Mouse (Mus musculus): ENCODE measurements around the gene Mbnl2. TPM values are rescaled to one million over a fixed set of nuclear protein-coding genes. Genes with fewer than 3 reads are reported as not detected.

Mbnl2 gene
- polyA plus RNA-seq, 1 experiment from 2014 or later, result 25.4 TPM

DNA sequence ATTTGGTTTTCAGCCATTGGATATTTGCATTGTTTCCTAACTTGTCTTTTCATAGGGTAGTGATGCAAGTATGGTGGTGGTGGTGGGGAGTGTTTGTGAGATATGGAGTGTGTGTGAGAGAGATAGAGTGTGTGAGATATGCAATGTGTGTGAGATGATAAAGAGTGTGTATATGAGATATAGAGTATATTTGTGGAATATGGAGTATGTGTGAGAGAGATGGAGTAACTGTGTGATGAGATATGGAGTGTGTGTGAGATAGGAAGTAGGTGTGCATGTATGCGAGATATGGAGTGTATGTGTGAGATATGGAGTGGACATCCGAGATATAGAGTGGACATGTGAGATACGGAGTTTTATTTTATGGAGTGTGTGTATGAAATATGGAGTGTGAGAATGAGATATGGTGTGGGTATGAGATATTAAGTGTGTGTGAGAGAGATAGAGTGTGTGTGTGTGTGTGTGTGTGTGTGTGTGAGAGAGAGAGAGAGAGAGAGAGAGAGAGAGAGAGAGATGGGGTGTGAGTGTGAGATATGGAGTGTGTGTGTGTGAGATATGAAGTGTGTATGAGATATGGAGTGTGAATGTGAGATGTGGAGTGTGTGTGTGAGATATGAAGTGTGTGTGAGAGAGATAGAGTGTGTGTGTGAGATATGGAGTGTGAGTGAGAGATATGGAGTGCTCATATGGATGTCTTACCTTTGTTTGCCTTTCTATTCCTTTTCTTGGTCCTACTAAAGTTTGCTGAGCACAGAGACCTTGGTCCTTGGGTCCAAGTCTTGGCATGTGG, 188.7 kb downstream of the Mbnl2 start:
- H3K36me3 ChIP-seq (ENCODE audit: control insufficient read depth, insufficient read depth, low read length), result no peaks in the 10 kb centered on the region
- H3K4me2 ChIP-seq (ENCODE audit: low read length), result no peak overlapping the region
- H3K27me3 ChIP-seq (replicated peaks; ENCODE audit: control insufficient read depth, insufficient read depth, low read length), result no peaks in the 10 kb centered on the region
- 90% methylated on average over 3 of the region's 3 CpGs for WGBS
- no peak overlapping the region for H3K27ac ChIP-seq (ENCODE audit: low read depth, low read length)
- no peak overlapping the region for H3K9ac ChIP-seq (ENCODE audit: low read depth, low read length)
- ATAC-seq, result no peak
- H3K4me1 ChIP-seq (ENCODE audit: control insufficient read depth, insufficient read depth, low read depth, low read length), result no peaks in the 10 kb centered on the region
- no peaks in the 10 kb centered on the region for H3K9me3 ChIP-seq (ENCODE audit: control insufficient read depth, low read length)
- no peak overlapping the region for H3K4me3 ChIP-seq (ENCODE audit: low read length)

DNA sequence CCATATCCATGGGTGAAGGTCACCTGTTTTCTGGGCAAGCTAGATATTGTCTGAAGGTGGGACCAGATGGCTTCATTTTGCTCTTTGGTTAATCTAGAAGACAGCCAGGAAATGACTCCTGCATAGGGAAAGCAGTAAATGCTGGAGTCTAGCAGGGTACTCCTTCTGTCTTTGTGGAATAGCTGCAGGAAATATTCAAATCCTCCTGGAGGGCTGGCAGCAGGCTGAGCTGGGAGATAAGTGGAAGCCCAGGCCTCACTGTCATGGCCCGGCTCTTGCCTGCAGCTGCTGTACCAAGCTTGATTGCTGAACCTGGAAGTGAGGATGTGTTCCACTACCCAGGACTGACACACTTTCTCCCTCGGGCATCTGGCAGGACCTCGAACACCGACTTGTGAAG, 191.3 kb downstream of the Mbnl2 start:
- H3K27me3 ChIP-seq (replicated peaks; ENCODE audit: control insufficient read depth, insufficient read depth, low read length), result no peaks in the 10 kb centered on the region
- no peaks in the 10 kb centered on the region for H3K9me3 ChIP-seq (ENCODE audit: control insufficient read depth, low read length)
- H3K27ac ChIP-seq (ENCODE audit: low read depth, low read length), result no peak overlapping the region
- WGBS, result 90% methylated on average over 4 of the region's 4 CpGs
- H3K9ac ChIP-seq (ENCODE audit: low read depth, low read length), result no peak overlapping the region
- H3K4me3 ChIP-seq (ENCODE audit: low read length), result no peak overlapping the region
- no peaks in the 10 kb centered on the region for H3K36me3 ChIP-seq (ENCODE audit: control insufficient read depth, insufficient read depth, low read length)
- no peaks in the 10 kb centered on the region for H3K4me1 ChIP-seq (ENCODE audit: control insufficient read depth, insufficient read depth, low read depth, low read length)
- no peak overlapping the region for H3K4me2 ChIP-seq (ENCODE audit: low read length)
- ATAC-seq, result no peak

GRCm38 (mm10) chr14:120469126-120469790, 193.8 kb downstream of the Mbnl2 start:
- WGBS, result 88% methylated on average over 14 of the region's 14 CpGs
- no peak for ATAC-seq
- Histone ChIP-seq H3K4me2 (ENCODE audit: low read length) (no peak overlapping the region), H3K9me3 (ENCODE audit: control insufficient read depth, low read length) (no peaks in the 10 kb centered on the region), H3K27ac (ENCODE audit: low read depth, low read length) (no peak overlapping the region), H3K27me3 (replicated peaks; ENCODE audit: control insufficient read depth, insufficient read depth, low read length) (no peaks in the 10 kb centered on the region), H3K4me1 (ENCODE audit: control insufficient read depth, insufficient read depth, low read depth, low read length) (no peaks in the 10 kb centered on the region), H3K9ac (ENCODE audit: low read depth, low read length) (no peak overlapping the region), H3K4me3 (ENCODE audit: low read length) (no peak overlapping the region), H3K36me3 (ENCODE audit: control insufficient read depth, insufficient read depth, low read length) (no peaks in the 10 kb centered on the region)

GRCm38 (mm10) chr14:120476186-120476697, 200.8 kb downstream of the Mbnl2 start:
- no peak for ATAC-seq
- Histone ChIP-seq H3K9me3 (ENCODE audit: control insufficient read depth, low read length) (no peaks in the 10 kb centered on the region), H3K27ac (ENCODE audit: low read depth, low read length) (no peak overlapping the region), H3K4me2 (ENCODE audit: low read length) (peak overlapping the region; percentile 62), H3K9ac (ENCODE audit: low read depth, low read length) (no peak overlapping the region), H3K4me3 (ENCODE audit: low read length) (peak overlapping the region; percentile 86), H3K27me3 (replicated peaks; ENCODE audit: control insufficient read depth, insufficient read depth, low read length) (no peaks in the 10 kb centered on the region), H3K4me1 (ENCODE audit: control insufficient read depth, insufficient read depth, low read depth, low read length) (peaks cover 17% of the 10 kb centered on the region), H3K36me3 (ENCODE audit: control insufficient read depth, insufficient read depth, low read length) (no peaks in the 10 kb centered on the region)
- WGBS, result 67% methylated on average over 7 of the region's 7 CpGs

- Histone ChIP-seq H3K4me2 (ENCODE audit: low read length) (peak overlapping the region; percentile 62), H3K9ac (ENCODE audit: low read depth, low read length) (peak overlapping the region; percentile 80), H3K27me3 (replicated peaks; ENCODE audit: control insufficient read depth, insufficient read depth, low read length) (no peaks in the 10 kb centered on the region), H3K4me1 (ENCODE audit: control insufficient read depth, insufficient read depth, low read depth, low read length) (peaks cover 22% of the 10 kb centered on the region), H3K36me3 (ENCODE audit: control insufficient read depth, insufficient read depth, low read length) (no peaks in the 10 kb centered on the region), H3K27ac (ENCODE audit: low read depth, low read length) (peak overlapping the region; percentile 99), H3K9me3 (ENCODE audit: control insufficient read depth, low read length) (0 out of 2 replicates have a peak, but pooled peaks cover under 1% of the 10 kb centered on the region), H3K4me3 (ENCODE audit: low read length) (peak overlapping the region; percentile 86)
- under 1% methylated on average over 46 of the region's 46 CpGs for WGBS
- peak; percentile 97 for ATAC-seq
Observed at GRCm38 (mm10) chr14:120477288-120477981, 202.0 kb downstream of the Mbnl2 start.

DNA sequence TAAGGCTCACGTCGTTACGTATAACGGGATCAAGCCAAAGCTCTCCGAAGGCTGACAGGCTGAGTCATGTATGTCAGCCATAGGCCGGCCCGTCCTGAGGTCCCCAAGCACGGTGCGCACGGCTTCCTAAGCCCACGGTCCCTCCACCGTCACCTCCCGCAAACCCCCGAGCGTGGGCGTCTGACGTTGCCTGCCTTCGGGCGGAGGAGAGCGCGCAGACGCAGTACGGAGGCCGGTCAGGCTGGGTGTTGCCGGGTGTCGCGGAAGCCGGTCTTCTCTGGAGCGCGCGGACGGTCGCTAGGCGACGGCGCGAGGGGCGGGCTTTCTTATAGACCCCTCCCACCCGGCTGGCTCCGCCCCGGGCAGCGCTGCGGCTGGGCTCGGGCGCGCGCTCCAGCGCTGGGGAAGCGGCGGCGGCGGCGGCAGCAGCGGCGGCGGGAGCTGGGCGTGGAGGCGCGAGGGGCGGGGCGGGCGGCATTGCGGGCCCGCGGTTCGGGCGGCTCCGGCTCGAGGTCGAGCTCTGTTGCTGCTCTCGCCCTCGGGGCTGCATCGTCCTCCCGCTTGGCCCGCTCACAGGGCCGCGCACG, 202.6 kb downstream of the Mbnl2 start, which contains the start of gene Rap2a:
TSS of gene Rap2a (plus strand) at position 463 of the 587 bp plus-strand sequence.
- H3K27me3 ChIP-seq (replicated peaks; ENCODE audit: control insufficient read depth, insufficient read depth, low read length), result no peaks in the 10 kb centered on the region
- ATAC-seq, result peak; percentile 89
- H3K4me1 ChIP-seq (ENCODE audit: control insufficient read depth, insufficient read depth, low read depth, low read length), result peaks cover 22% of the 10 kb centered on the region
- 0 out of 2 replicates have a peak, but pooled peaks cover 2% of the 10 kb centered on the region for H3K9me3 ChIP-seq (ENCODE audit: control insufficient read depth, low read length)
- under 1% methylated on average over 55 of the region's 78 CpGs for WGBS
- no peaks in the 10 kb centered on the region for H3K36me3 ChIP-seq (ENCODE audit: control insufficient read depth, insufficient read depth, low read length)
- H3K9ac ChIP-seq (ENCODE audit: low read depth, low read length), result peak within 1 kb of the TSS; percentile 93
- H3K4me2 ChIP-seq (ENCODE audit: low read length), result peak within 1 kb of the TSS; percentile 73
- H3K4me3 ChIP-seq (ENCODE audit: low read length), result peak within 1 kb of the TSS; percentile 86
- H3K27ac ChIP-seq (ENCODE audit: low read depth, low read length), result peak within 1 kb of the TSS; percentile 99

DNA sequence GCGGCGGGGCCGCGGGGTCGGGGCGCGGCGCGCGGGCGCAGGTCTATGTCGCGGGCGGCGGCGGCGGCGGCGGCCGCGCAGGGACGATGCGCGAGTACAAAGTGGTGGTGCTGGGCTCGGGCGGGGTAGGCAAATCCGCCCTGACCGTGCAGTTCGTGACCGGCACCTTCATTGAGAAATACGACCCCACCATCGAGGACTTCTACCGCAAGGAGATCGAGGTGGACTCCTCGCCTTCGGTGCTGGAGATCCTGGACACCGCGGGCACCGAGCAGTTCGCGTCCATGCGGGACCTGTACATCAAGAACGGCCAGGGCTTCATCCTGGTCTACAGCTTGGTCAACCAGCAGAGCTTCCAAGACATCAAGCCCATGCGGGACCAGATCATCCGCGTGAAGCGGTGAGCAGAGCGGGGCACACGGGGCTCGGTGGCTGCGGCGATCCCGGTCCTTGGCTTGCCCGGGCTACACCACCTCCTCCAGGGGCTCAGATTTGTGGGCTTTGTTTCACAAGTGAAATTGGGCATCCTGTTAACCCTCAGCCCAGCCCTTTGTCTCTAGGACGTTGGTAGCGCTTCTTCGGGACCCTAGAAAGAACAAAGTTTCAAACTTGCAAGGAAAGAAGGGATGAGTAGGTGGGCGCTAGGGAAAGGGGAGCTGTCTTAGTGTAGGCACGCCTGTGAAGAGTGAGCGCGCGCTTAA, 203.3 kb downstream of the Mbnl2 start:
- Histone ChIP-seq H3K27me3 (replicated peaks; ENCODE audit: control insufficient read depth, insufficient read depth, low read length) (no peaks in the 10 kb centered on the region), H3K4me1 (ENCODE audit: control insufficient read depth, insufficient read depth, low read depth, low read length) (peaks cover 22% of the 10 kb centered on the region), H3K9ac (ENCODE audit: low read depth, low read length) (peak overlapping the region; percentile 93), H3K27ac (ENCODE audit: low read depth, low read length) (peak overlapping the region; percentile 99), H3K4me2 (ENCODE audit: low read length) (peak overlapping the region; percentile 73), H3K36me3 (ENCODE audit: control insufficient read depth, insufficient read depth, low read length) (no peaks in the 10 kb centered on the region), H3K4me3 (ENCODE audit: low read length) (peak overlapping the region; percentile 86), H3K9me3 (ENCODE audit: control insufficient read depth, low read length) (0 out of 2 replicates have a peak, but pooled peaks cover 2% of the 10 kb centered on the region)
- ATAC-seq, result no peak; the same call in 1 of the 2 replicates
- under 1% methylated on average over 39 of the region's 62 CpGs for WGBS

GRCm38 (mm10) chr14:120480341-120480900, 205.0 kb downstream of the Mbnl2 start:
- no peak for ATAC-seq

More at GRCm38 (mm10) chr14:120480341-120480900, 205.0 kb downstream of the Mbnl2 start:
- H3K27me3 ChIP-seq (replicated peaks; ENCODE audit: control insufficient read depth, insufficient read depth, low read length), result no peaks in the 10 kb centered on the region
- 85% methylated on average over 8 of the region's 8 CpGs for WGBS
- no peaks in the 10 kb centered on the region for H3K36me3 ChIP-seq (ENCODE audit: control insufficient read depth, insufficient read depth, low read length)
- no peak overlapping the region for H3K27ac ChIP-seq (ENCODE audit: low read depth, low read length)
- H3K9me3 ChIP-seq (ENCODE audit: control insufficient read depth, low read length), result 0 out of 2 replicates have a peak, but pooled peaks cover 2% of the 10 kb centered on the region
- peak overlapping the region; percentile 73 for H3K4me2 ChIP-seq (ENCODE audit: low read length)
- no peak overlapping the region for H3K9ac ChIP-seq (ENCODE audit: low read depth, low read length)
- peaks cover 22% of the 10 kb centered on the region for H3K4me1 ChIP-seq (ENCODE audit: control insufficient read depth, insufficient read depth, low read depth, low read length)
- H3K4me3 ChIP-seq (ENCODE audit: low read length), result peak overlapping the region; percentile 8; the same call in 1 of the 2 replicates

Measured in hindbrain, embryonic 16.5 days (tissue).